Mouse (Mus musculus): ENCODE measurements around the gene Syt14.

The Syt14 gene

DNA sequence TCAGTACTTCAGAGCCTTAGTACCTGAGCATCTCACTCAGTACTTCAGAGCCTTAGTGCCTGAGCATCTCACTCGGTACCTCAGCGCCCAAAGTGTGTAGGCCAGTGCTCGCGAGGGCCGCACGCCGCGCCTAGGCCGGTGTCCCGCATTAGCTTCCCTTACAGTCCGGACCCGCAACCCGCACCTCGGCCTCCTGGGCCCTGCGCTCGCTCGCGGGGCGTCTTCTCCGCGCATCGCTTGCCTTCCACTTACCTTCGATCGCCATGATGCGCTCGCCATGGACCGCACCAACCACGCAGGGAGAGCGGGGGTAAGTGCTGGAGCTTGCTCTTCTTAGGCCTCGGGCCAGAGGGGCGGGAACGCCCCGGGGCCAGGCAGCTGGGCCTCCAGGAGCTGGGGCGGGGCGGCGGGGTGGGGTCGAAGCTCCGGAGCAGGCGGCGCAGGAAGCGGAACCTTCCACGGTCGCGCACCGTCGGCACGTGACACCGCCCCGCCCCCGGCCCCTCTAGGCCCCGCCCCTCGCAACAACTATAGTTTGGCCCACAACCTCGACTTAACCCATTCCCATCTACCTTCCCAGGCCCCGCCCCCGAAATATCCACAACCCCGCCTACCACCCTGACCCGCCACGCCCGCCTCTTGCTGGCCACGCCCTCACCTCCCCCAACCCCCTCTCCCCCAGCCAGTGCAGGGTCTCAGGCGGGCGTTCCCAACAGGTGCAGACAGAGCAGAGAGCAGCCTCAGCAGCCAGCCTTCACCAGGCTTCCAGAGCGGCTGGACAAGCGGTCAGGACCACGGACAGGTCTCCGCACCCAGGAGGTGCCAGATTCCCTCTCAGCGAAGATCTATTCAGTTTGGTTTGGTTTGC, at the start of gene Syt14:
Gene Syt14, minus strand, starts transcription at position 405 of the 868 bp plus-strand sequence.
- DNase-seq (ENCODE audit: extremely low spot score): peak; percentile 95

DNA sequence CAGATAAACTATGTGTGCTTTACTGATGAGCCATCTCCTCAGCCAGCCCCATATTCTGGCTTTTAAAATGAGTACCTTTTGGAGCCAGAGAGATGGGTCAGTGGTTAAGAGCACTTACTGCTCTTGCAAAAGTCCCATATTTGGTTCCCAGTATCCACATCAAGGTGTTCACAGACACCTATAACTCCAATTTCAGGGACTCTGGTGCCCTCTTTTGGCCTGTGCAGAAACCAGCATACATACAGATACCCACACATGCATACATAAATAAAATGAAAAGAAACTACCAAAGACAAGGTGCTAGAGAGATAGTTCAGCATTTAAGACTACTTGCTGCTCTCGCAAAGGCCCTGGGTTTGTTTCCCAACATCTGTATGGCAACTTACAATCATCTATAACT, 48.4 kb upstream of the Syt14 start:
- no peak for DNase-seq (ENCODE audit: extremely low spot score)

DNA sequence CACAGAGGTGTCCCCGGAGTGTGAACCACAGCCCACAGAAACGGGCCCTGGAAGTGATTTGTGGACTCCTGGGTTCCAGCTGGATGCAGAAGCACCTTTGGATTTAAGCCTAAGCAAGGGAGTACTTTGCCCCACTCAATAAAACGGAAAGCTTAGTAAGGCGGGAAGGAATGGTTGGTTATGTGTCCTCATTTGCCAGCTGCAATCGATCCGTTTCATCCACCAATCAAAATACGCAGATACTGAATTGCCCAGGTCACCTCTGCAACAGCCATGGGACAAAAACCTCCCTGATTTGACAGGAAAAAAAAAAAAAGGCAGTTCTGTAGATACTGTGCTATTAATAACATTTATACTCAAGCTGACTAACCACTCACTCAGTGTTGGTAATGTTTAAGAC, 47.5 kb upstream of the Syt14 start:
- DNase-seq (ENCODE audit: extremely low spot score): no peak

DNA sequence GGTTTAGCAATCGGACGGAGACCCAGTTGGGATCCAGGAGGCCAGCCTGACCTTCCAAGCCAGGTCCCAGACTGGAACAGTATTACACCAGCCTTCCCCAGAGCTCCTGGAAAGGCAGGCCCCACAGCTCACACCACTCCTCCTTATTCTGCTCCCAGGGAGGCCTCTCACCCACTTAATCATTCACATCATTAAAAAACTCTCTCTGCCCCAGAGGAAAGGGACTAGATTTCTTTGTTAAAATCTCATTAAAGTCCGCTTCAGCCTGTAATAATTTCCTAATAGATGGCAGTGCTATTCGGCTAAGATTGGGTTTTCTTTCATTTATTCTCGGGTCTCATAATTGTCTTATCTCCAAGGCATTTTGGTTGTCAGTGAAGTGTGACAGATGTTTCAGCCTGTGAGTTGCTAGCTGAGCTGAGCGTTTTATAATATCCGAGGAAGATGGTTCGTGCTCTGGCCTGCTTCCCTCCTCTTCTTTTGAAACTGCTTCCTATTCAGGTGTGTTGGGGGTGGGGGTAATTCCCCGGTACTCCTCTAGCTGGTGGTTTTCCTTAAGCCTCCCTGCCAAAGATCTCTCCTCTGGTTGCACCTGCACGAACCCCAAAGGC, 46.8 kb upstream of the Syt14 start:
- no peak for DNase-seq (ENCODE audit: extremely low spot score)

DNA sequence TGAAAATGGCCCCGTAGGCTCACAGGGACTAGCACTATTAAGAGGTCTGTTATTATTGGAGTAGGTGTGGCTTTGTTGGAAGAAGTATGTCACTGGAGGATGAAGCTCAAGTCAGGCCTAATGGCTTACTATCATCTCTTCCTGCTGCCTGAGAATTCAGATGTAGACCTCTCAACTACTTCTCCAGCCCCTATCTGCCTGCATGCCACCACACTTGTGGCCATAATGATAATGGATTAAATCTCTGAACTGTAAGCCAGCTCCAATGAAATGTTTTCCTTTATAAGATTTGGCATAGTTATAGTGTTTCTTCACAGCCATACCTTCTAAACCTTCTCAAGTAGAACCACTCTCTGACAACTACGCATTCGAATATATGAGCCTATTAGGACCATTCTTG, 27.0 kb upstream of the Syt14 start:
- DNase-seq (ENCODE audit: extremely low spot score): no peak

DNA sequence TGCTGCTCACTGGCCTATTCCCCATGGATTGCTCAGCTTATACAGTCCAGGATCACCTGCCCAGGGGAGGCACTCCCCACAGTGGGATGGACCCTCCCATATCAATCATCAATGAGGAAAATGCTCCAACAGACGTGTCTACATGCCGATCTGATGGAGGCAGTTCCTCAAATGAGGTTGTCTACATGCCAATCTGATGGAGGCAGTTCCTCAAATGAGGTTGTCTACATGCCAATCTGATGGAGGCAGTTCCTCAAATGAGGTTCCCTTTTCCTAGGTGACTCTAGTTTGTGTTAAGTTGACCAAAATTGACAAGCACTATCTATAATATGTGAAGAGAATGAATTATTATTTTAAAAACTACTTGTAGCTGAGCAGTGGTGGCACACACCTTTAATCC, 24.6 kb upstream of the Syt14 start:
- no peak for DNase-seq (ENCODE audit: extremely low spot score)

DNA sequence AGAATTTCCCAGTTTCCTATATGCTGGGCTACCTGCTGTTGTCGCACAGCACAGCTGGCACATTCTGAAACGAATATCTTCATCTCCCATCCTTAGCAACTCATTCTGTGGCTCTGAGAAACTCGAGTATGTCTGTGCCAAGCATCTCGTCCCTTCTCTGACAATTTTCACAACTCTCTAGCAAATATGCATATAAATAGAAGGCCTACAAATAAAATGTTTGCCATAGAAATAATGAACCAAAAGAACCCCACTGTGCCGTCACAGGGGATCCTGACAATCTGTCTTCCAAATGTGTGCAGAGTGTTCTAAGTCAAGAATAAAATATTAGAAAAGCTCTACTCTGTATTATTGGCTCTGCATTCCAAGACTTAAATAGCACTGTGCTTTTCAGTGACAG, 24.0 kb upstream of the Syt14 start:
- no peak for DNase-seq (ENCODE audit: extremely low spot score)

DNA sequence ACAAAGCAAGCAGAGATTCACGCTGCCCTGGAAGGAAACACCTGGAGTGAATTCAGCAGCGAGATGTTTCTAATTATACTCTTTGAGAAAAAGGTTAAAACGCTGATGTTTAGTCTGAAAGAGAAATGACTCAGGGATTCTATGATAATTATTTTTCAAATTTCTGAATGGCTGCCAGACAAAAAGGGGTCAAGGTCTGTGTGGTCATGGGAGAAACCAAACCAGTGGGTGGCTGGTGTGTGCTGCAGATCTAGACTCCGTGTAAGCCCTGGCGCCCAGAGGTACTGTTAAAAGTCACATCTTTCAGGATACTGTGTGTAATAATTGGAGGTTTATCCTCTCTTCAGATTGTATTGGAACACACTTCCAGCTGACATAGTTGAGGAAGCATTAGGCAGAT, 18.8 kb upstream of the Syt14 start:
- DNase-seq (ENCODE audit: extremely low spot score): no peak

DNA sequence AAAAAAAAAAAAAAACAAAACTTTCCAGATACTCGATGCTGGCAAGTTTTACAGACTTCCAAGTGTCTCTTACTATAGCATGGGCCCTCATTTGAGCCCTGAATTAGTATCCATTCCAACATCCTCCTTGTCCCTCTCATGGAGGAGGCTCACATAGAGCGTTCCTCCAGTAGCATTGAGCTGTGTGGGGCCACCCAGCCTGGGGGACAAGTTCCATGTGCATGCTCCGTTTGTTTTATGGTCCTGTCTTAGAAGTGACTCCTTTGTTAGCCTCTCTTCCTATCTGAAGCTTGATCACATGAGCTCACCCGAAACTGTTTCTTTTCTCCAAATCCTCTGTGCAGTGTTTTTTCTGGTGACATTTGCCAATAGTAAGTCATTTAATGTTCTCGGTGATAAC, 17.5 kb upstream of the Syt14 start:
- DNase-seq (ENCODE audit: extremely low spot score): no peak

DNA sequence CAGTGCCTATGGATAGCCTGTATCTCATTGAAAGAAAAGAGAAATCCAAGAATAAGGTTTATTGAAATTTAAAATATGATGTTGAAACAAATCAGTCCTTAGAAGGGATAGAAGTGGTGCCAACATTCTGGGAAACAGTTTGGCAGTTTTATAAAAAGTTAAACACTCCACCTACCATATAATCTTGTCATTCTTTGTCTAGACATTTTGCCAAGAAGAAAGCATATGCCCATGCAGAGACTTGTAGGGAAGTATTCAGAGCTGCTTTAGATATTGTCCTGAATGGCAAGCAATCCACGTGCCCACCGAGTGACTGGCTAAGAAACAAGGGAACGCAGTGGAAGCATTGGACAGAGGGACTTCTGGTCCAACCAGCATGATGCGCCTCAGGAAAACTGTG, 12.0 kb upstream of the Syt14 start:
- no peak for DNase-seq (ENCODE audit: extremely low spot score)

DNA sequence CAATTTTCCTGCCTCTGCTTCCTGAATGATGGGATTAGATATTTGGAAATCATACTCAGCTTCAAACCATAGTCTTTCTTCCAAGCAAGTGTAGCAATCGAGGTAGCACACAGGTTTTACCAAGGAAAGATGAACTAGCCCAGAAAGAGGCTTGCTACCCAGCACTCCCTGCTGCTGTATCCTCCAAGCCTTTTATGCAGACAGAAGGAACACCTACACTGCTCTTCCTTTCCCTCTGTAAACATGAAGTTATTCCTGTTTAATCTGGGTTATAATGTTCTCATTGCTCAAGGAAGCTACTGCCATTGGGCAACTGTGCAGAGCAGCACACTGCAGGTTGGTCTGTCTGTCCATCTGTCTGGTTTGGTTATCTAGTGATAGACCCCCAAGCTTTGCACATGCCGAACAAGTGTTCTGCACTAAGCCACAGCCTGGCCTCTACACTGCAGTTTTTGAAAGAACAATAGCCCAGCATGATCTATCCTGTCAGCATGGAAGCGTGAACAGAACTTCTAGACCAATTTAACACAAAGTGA, 7.3 kb upstream of the Syt14 start:
- no peak for DNase-seq (ENCODE audit: extremely low spot score)

DNA sequence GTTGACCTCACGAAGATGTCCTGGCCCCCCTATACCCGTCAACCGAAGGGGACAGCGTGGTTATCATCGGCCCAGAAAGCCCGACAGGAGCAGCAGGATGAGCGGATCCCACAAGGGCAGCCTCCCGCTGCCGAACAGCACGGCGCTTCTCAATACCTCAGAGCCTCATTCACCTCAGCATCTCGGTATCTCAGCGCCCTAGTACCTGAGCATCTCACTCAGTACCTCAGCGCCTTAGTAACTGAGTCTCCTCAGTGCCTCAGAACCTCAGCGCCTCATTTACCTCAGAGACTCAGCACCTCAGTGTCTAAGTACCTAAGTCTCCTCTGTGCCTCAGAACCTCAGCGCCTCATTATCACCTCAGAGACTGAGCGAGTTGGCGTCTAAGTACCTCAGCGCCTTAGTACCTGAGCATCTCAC, 614 bp downstream of the Syt14 start:
- DNase-seq (ENCODE audit: extremely low spot score): no peak

DNA sequence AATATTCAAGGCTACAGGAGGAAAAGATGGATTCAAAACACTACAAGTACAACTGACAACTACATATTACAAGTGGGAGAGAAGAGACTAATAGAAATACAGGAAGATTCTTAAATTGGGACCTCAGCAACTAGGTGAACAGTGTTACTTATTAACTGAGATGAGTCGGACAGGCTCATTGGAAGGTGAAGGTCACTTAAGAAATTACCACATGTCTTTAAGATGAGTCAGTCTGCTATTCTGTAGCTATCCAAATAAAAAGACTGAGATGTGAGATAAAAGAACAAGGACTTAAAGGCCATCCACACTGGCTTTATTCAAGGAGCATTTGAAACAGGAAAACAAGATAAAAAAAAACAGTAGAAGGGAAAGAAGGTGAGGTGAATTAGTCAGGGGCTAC, 11.3 kb downstream of the Syt14 start:
- no peak for DNase-seq (ENCODE audit: extremely low spot score)

DNA sequence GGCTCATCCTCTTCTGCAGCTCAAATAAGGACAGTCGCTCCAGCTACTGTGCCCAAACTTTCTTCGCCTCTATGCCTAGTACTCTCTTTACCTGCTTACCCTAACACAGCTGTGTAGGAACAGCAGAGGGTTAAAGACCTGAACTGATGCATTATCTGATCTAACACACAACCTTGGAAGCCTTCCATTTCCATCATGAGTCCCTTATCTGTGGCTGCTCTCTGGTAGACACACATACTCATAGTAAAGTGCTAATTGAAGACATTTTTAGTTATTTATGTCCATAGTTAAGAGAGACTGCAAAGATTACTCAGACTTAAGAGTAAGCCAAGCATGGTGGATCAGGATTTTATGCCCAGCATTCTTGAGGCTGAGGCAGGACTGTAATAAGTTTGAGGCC, 23.2 kb downstream of the Syt14 start:
- DNase-seq (ENCODE audit: extremely low spot score): no peak

DNA sequence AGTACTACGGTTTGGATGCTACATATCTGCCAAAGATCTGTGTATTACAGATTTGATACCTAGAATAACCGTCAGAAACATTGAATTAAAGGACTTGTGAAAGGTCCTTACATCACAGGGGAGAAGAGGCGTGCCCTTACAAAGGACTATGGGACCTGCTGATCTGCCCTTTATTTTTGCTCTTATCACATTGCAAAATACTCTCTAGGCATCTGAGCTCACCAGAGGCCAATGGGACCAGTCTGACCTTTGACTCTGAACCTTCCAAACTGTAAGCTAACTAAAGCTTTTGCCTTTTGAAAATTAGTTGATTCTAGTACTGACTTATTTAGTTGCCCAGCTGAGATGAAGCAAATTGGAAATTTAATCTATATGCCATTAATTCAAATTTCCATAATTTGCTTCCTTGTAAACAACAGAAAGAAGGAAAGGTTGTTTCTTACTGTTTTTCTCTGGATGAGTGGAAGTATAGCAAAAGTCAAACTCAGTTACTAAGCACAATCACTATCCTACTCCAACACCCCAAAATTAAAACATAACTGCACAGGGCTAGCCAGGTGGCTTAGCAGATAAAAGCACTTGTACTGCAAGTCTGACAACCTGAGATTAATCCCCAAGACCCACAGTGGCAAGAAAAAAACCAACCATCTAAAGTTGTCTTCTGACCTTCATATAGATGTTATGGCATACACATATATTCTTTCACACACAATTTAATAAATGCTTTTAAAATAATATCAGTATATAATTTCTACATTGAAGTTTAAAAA, 24.4 kb downstream of the Syt14 start:
- DNase-seq (ENCODE audit: extremely low spot score): no peak

DNA sequence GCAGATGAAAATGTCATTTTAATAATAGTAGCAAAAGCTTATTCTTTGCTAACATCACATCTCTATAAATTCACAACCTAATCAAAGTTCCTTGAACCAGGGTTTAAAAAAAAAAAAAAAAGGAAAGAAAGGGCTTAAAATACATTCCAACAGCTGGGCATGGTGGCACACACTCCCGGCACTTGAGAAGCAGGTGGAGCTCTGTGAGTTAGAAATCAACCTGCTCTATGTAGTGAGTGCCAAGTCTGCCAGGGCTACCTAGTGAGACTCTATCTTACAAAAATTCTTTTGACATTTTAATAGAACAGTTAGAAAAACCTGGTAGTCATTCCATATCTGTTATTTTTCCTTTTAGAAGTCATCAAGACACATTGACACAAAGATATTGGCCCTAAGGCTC, 31.0 kb downstream of the Syt14 start:
- DNase-seq (ENCODE audit: extremely low spot score): no peak

DNA sequence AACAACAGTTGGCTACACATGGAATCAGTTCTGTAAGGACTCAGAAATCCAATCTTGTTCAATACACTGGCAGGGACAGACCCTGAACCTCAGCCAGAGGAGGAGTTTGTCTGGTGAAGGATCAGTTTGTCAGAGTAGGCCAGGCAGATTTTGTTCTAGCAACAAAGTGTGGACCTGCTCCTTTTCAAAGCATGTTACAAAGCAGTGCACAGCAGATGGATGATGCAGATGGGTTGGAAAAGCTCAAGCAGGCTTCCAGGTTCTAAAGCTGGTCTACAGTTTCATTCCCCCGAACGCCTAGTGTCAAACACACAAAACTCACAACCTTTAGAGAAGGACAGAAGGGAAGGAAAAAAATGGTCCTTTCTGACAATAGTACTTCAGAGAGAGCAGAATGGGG, 31.6 kb downstream of the Syt14 start:
- no peak for DNase-seq (ENCODE audit: extremely low spot score)

DNA sequence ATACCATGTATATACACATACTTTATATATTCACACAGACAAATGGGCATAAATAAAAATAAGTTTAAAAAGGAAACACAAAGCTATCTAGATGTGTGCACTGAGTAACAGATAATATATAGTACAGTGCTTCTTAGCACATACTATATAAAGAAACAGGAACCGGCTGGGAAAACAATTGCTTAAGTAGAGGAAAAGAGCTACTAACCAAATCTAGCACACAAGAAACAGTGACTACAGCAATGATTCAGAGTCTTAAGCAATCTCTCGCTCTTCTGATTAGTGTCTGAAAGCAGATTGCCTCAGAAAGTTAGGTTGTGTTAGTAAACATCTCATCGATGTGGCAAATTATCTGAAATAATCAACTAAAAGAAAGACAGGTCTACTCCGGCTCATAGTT, 33.3 kb downstream of the Syt14 start:
- no peak for DNase-seq (ENCODE audit: extremely low spot score)

DNA sequence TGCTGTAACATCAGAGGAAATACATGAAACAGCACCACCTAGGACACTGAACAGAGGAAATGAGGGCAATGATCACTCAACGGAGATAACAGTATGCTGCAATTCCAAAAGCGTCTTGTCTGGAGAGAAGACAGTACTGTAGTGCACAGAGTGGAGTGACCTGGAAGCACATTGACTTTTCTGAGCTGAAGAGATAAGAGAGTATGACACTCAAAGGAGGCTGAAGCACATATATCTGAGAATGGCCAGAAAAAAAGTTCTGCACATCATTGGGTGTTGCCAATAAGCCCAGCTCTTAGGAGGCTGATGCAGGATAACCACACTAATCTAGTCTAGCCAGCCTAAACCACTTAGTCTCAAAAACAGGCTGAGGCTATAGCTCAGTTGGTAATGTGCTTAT, 34.0 kb downstream of the Syt14 start:
- no peak for DNase-seq (ENCODE audit: extremely low spot score)

DNA sequence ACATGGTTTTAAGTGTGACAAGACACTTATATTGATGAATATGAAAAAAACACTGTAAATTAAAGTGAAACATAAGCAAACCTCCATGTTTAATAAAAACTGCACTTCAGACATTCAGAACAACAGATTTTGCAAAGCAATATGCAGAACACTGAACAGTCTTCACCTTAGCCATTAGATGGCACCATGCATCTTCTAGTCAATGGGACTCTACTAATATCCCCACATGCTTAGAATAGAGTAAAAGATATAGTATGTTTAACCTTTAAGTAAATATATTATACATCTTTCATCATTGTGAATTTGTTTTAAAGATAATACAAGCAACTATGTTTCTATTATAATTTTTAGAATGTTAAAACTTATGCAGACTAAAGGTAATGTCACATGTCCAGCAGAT, 34.7 kb downstream of the Syt14 start:
- no peak for DNase-seq (ENCODE audit: extremely low spot score)

DNA sequence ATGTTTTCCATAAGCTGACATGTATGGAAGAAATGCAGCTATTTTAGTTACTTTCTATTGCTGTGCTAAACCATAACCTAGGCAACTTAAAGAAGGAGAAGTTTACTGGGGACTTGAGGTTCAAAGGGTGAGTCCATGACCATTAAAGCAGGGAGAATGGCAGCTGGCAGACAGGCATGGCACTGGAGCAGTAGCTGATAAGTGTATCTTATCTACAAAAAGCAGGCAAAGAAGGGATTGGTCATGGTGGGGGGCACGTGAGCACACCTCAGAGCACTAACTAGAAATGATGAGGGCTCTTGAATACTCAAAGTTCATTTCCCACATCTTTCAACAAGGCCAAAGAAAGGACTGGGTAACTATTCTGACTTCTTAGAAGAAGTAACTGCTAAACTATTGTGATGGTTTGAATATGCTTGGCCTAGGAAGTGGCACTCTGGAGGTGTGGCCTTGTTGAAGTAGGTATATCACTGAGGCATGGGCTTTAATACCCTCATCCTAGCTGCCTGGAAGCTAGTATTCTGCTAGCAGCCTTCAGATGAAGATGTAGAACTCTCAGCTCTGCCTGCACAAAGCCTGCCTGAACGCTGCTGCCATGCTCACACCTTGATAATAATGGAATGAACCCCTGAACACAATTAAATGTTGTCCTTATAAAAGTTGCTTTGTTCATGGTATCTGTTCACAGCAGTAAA, 41.2 kb downstream of the Syt14 start:
- DNase-seq (ENCODE audit: extremely low spot score): no peak

DNA sequence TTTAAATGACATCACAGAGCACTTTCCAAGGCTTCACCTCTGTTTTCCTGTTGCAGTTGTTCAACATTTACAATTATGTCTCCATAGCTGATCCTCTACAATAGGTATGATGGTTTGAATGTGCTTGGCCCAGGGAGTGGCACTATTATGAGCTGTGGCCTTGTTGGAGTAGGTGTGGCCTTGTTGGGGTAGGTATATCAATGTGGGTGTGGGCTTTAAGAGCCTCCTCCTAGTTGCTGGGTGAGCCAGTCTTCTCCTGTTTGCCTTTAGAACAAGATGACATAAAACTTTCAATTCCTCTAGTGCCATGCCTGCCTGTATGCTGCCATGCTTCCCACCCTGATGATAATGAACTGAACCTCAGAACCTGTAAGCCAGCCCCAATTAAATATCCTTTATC, 42.1 kb downstream of the Syt14 start:
- no peak for DNase-seq (ENCODE audit: extremely low spot score)
